Mouse (Mus musculus) hindbrain, embryonic 16.5 days (tissue): ENCODE results near the gene Pds5a. TPM values are rescaled to one million over a fixed set of nuclear protein-coding genes. Genes with fewer than 3 reads are reported as not detected.
"Not testable (repeated sequence)": the region's sequence is repeated elsewhere in the genome, so short reads cannot be mapped to it uniquely, and the experiment has no call there.

Experiments
- ATAC-seq: fragments of 200-750 bp; cut with Nextera tagmentation; 2 replicates; pipeline ENCODE4 v1.8.0; 2017; ENCODE audit warnings: moderate TSS enrichment, moderate library complexity
- H3K27ac ChIP-seq: fragments of 300-500 bp; sonication (generic); 2 replicates; pipeline ENCODE4 v1.5.1; 2014; ENCODE audit warnings: low read depth, mild to moderate bottlenecking, control low read depth, low read length, moderate library complexity
- H3K27me3 ChIP-seq: fragments of 300-500 bp; sonication (generic); replicated peaks from 2 replicates; pipeline ENCODE4 v1.6.1; 2014; ENCODE audit warnings: low read length; ENCODE audit not compliant: control insufficient read depth, insufficient read depth
- H3K36me3 ChIP-seq: fragments of 300-500 bp; sonication (generic); 2 replicates; pipeline ENCODE4 v1.6.1; 2014; ENCODE audit warnings: mild to moderate bottlenecking, low read length, moderate library complexity, mixed read lengths; ENCODE audit not compliant: control insufficient read depth, insufficient read depth
- H3K4me1 ChIP-seq: fragments of 300-500 bp; sonication (generic); 2 replicates; pipeline ENCODE4 v1.6.1; 2014; ENCODE audit warnings: low read depth, low read length; ENCODE audit not compliant: control insufficient read depth, insufficient read depth
- H3K4me2 ChIP-seq: fragments of 300-500 bp; sonication (generic); 2 replicates; pipeline ENCODE4 v1.6.1; 2014; ENCODE audit warnings: mild to moderate bottlenecking, low read length, control low read depth, moderate library complexity
- H3K4me3 ChIP-seq: fragments of 300-500 bp; sonication (generic); 2 replicates; pipeline ENCODE4 v1.5.1; 2014; ENCODE audit warnings: mild to moderate bottlenecking, low read length, control low read depth, moderate library complexity
- H3K9ac ChIP-seq: fragments of 300-500 bp; sonication (generic); 2 replicates; pipeline ENCODE4 v1.6.1; 2014; ENCODE audit warnings: low read depth, mild to moderate bottlenecking, control low read depth, low read length, moderate library complexity
- H3K9me3 ChIP-seq: fragments of 300-500 bp; sonication (generic); 2 replicates; pipeline ENCODE4 v1.6.1; 2014; ENCODE audit warnings: mild to moderate bottlenecking, low read length, moderate library complexity; ENCODE audit not compliant: control insufficient read depth
- WGBS: fragments of 180-500 bp; shearing (Covaris S2); extraction: QIAGEN DNeasy Blood & Tissue Kit; methylation state at CpG from one replicate; pipeline ENCODE4 v1.1.7; 2014; 5-methylcytosine and 5-hydroxymethylcytosine counted together
- polyA plus RNA-seq: library from polyadenylated mRNA; unstranded; fragments of >200 nt; fragmentation: Nextera tagmentation; extraction: Ambion mirVana; gene quantifications from 2 replicates; pipeline ENCODE4 v1.2.1, GENCODE M21; 2015

The Pds5a gene
- polyA plus RNA-seq, 1 experiment from 2014 or later = 27.7 TPM

DNA sequence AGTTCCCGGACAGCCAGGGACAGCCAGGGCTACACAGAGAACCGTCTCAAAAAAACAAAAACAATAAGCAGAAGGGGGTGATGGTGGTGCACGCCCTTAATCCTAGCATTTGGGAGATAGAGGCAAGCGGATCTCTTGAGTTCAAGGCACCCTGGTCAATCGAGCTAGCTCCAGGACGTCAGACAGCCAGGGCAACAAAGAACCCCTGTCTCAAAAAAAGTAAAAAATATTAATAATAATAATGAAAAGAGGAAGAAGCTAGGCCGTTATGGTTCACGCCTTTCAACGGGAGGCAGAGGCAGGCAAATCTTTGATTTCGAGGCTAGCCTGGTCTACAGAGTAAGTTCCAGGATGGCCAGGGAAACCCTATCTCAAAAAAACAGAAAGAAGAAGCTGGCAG lies 1.1 kb upstream of the Pds5a start:
- no peaks in the 10 kb centered on the region for H3K27me3 ChIP-seq
- peaks cover 17% of the 10 kb centered on the region for H3K4me1 ChIP-seq
- 66% methylated on average over 10 of the region's 10 CpGs for WGBS
- no peak overlapping the region for H3K27ac ChIP-seq
- no peak for ATAC-seq
- H3K36me3 ChIP-seq = no peaks in the 10 kb centered on the region
- no peak overlapping the region for H3K4me3 ChIP-seq
- H3K4me2 ChIP-seq = peak overlapping the region; percentile 58
- H3K9me3 ChIP-seq = no peaks in the 10 kb centered on the region
- no peak overlapping the region for H3K9ac ChIP-seq

DNA sequence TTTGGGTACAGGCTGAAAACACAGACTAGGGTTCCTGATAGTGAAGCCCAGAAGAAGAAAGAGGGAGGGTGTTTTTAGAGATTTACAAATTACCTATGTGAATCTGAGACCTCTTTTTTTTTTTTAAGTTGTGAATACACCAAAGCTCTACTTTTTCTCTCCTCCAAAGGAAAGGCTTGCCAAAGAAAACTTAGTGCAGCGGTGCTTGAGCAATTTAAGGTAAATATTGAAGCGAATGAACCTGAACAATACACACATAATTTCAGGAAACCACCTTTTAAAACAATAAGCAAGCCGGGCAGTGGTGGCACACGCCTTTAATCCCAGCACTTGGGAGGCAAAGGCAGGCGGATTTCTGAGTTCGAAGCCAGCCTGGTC lies 675 bp upstream of the Pds5a start:
- no peaks in the 10 kb centered on the region for H3K27me3 ChIP-seq
- peak overlapping the region; percentile 84 for H3K4me3 ChIP-seq
- H3K4me1 ChIP-seq = peaks cover 17% of the 10 kb centered on the region
- WGBS = 18% methylated on average over 6 of the region's 6 CpGs
- H3K4me2 ChIP-seq = peak overlapping the region; percentile 58
- no peak for ATAC-seq
- H3K9me3 ChIP-seq = no peaks in the 10 kb centered on the region
- H3K36me3 ChIP-seq = no peaks in the 10 kb centered on the region
- peak overlapping the region; percentile 93 for H3K9ac ChIP-seq
- peak overlapping the region; percentile 96 for H3K27ac ChIP-seq

DNA sequence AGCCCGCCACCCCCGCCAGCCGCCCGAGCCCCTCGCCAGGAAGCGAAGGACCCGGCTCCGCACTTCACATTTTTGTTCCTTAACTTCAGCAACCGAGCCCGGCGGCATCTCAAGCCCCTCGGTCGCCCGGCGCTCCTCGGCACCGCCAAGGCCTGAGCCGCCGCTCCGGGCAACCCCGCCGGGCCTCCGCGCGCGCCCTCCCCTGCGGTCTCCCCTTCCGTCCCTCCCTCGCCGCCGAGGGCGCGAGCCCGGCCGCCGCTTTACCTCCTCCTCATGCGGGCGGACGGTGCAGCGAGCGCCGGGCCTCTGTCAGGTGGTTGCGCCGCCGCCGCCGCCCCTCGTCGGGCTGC lies 612 bp downstream of the Pds5a start:
- peak overlapping the region; percentile 74 for H3K4me2 ChIP-seq
- peaks cover 17% of the 10 kb centered on the region for H3K4me1 ChIP-seq
- H3K27me3 ChIP-seq = no peaks in the 10 kb centered on the region
- peak overlapping the region; percentile 84 for H3K4me3 ChIP-seq
- H3K27ac ChIP-seq = peak overlapping the region; percentile 96
- no peaks in the 10 kb centered on the region for H3K9me3 ChIP-seq
- ATAC-seq = no peak; the same call in 1 of the 2 replicates
- peak overlapping the region; percentile 93 for H3K9ac ChIP-seq
- 0% methylated on average over 21 of the region's 49 CpGs for WGBS
- H3K36me3 ChIP-seq = no peaks in the 10 kb centered on the region

DNA sequence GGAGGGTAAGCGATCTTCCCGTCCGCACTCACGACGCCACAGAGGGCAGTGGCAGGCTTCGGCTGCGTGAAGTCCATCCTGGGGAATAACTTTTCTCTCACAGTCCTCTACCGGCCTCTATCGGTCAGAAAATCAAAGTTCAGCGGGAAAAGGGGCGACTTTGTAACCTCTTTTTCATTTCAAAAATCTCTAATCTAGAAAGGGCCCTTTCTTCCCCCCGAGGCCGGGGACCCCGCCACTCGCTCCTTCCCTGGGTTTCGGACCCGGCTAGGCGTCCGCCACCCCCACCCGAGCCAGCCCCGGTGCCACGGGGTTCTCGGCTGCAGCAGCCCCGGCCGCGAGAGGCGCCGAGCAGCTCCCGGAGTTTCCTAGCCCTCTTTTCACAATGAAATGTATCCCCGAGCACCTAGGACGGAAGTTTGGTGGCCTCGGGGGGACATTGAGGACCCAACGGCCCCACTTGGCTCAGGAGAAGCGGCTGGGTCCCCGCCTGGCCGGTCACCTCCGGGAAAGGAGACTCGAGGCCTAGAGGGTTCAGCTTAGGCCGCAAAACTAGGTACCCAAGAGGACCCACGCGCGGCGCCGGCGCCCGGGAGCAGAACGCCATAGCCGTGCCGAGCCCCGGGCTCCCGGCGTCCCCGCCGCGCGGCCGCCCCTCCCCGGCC lies 1.1 kb downstream of the Pds5a start:
- WGBS = under 1% methylated on average over 42 of the region's 58 CpGs
- peak; percentile 35 for ATAC-seq
- H3K27me3 ChIP-seq = no peaks in the 10 kb centered on the region

DNA sequence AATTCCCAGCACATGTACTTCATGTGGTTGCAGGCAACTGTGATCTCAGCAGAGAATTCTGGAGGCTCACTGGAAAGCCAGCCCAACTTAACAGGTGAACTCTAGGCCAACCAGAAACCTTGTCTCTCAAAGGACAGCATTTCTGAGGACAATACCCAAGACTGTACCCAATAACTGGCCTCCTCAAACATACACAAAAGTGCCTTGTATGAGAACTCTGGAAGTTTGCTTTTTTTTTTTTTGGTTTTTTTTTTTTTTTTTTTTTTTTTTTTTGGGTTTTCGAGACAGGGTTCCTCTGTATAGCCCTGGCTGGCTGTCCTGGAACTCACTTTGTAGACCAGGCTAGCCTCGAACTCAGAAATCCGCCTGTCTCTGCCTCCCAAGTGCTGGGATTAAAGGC lies 4.0 kb downstream of the Pds5a start:
- WGBS = 91% methylated on average over 2 of the region's 3 CpGs
- peaks cover 17% of the 10 kb centered on the region for H3K4me1 ChIP-seq
- H3K9me3 ChIP-seq, H3K4me3 ChIP-seq, ATAC-seq, H3K27ac ChIP-seq, H3K9ac ChIP-seq, H3K4me2 ChIP-seq, H3K27me3 ChIP-seq, H3K36me3 ChIP-seq: not testable (repeated sequence)

More for the DNA sequence above, 1.1 kb downstream of the Pds5a start:
- Histone ChIP-seq H3K4me1 (peaks cover 17% of the 10 kb centered on the region), H3K4me3 (peak overlapping the region; percentile 84), H3K27ac (peak overlapping the region; percentile 96), H3K9ac (peak overlapping the region; percentile 93), H3K9me3 (no peaks in the 10 kb centered on the region), H3K36me3 (no peaks in the 10 kb centered on the region), H3K4me2 (peak overlapping the region; percentile 74)

DNA sequence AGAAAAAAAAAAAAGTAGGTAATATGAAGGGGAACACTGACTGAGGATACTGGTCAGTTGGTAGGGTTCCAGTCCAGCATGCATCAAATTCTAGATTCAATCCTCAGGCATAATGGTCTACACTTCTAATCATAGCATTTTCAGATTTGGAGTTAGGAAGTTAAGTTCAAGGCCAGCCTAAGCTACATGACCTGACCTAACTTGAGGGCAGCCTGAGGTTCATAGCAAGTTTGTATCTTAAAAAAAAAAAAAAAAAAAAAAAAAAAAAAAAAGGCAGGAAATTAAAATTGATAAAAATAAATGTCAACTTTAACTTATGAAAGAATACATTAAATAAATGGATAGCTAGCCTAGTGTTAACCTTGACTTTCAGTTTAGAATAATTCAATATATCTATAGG lies 5.1 kb downstream of the Pds5a start:
- no peak overlapping the region for H3K4me2 ChIP-seq
- no peak overlapping the region for H3K9ac ChIP-seq
- H3K4me3 ChIP-seq = no peak overlapping the region
- H3K27me3 ChIP-seq = no peaks in the 10 kb centered on the region
- no peaks in the 10 kb centered on the region for H3K9me3 ChIP-seq
- no peaks in the 10 kb centered on the region for H3K36me3 ChIP-seq
- H3K4me1 ChIP-seq = peaks cover 15% of the 10 kb centered on the region
- no peak for ATAC-seq
- H3K27ac ChIP-seq = no peak overlapping the region

DNA sequence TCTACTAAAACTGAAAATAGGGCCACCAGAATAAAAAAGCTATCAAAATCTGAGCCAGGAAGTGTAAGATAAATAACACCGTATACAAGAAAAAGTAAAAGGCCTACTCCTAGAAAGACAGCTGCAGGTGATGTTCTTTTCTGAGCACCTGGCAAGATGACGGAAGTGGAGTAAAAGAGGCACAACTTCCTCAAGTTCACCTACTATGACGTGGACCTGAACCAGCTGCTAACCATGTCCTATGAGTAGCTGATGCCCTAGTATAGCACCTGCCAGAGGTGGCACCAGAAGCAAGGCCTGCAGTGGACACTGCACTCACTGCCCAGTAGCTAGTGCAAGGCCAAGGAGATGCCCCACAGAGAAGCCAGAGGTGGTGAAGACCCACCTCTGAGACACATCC lies 9.3 kb downstream of the Pds5a start:
- Histone ChIP-seq H3K4me3 (no peak overlapping the region), H3K4me2 (no peak overlapping the region), H3K9me3 (no peaks in the 10 kb centered on the region), H3K27ac (no peak overlapping the region), H3K27me3 (no peaks in the 10 kb centered on the region), H3K4me1 (no peaks in the 10 kb centered on the region), H3K9ac (no peak overlapping the region), H3K36me3 (no peaks in the 10 kb centered on the region)
- WGBS = 89% methylated on average over 3 of the region's 3 CpGs
- ATAC-seq = no peak

DNA sequence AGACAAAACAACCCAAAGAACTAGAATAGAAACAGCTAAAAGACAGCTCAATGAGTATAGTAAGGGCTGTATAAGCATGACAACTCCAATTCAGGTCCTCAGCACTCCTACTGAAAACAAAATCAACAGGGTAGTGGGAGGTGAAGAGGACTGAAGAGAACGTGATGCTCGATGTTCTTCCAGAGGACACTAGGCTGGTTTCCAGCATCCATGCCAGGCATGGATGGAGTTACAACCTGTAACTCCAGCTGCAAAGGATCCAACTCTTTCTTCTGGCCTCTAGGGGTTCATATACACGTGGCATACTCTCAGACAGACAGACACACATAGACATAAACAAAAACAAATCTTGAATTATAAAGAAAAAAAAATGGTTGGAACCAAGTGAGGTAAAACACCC lies 11.3 kb downstream of the Pds5a start:
- Histone ChIP-seq H3K9me3 (no peaks in the 10 kb centered on the region), H3K9ac (no peak overlapping the region), H3K4me3 (no peak overlapping the region), H3K4me1 (no peaks in the 10 kb centered on the region), H3K36me3 (no peaks in the 10 kb centered on the region), H3K27me3 (no peaks in the 10 kb centered on the region), H3K4me2 (no peak overlapping the region), H3K27ac (no peak overlapping the region)
- no peak for ATAC-seq
- 66% methylated on average over 3 of the region's 3 CpGs for whole genome bisulfite sequencing

DNA sequence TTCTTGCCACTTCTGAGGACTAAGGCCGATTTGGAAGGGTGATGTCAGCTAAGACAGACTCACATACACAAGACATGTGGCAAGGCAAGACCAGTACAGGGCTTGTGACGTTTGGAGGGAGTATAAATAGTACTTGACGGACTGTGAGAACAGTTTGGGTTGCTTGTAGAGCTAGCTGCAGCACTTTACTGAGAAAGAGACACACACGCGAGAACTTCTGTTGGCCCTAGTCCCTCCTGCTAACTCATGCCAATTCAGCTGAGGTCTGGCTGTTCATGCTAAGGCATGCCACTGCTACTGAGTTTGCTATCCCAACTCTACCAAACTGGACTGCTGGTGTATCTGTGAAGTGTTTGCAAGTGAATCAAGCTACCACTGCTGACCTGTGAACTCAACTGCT lies 19.2 kb downstream of the Pds5a start:
- 89% methylated on average over 5 of the region's 5 CpGs for WGBS
- H3K27me3 ChIP-seq = no peaks in the 10 kb centered on the region
- no peak overlapping the region for H3K9ac ChIP-seq
- no peak overlapping the region for H3K4me2 ChIP-seq
- ATAC-seq = no peak
- H3K27ac ChIP-seq = no peak overlapping the region
- 0 out of 2 replicates have a peak, but pooled peaks cover 3% of the 10 kb centered on the region for H3K9me3 ChIP-seq
- no peaks in the 10 kb centered on the region for H3K4me1 ChIP-seq
- no peaks in the 10 kb centered on the region for H3K36me3 ChIP-seq
- H3K4me3 ChIP-seq = no peak overlapping the region

DNA sequence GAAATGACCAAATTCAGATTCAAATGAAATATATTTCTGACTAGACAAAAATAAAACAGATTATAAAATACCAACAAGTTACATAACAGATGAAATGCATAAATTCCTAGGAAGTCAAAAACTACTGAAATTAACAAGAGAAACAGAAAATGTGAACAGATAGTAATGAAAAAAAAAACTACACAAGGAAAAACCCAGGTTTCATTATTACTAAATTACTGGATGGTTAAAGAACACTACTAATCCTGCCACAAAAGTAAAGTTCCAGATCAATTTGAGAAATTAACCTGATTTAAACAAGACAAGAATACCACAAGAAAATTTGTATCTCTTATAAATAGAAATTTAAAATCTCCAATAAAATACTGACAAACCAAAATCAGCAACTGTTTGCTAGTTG lies 25.9 kb downstream of the Pds5a start:
- Histone ChIP-seq H3K9me3 (peaks cover 5% of the 10 kb centered on the region; the same call in 1 of the 2 replicates), H3K4me2 (no peak overlapping the region), H3K4me1 (no peaks in the 10 kb centered on the region), H3K9ac (no peak overlapping the region), H3K4me3 (no peak overlapping the region), H3K27ac (no peak overlapping the region), H3K36me3 (no peaks in the 10 kb centered on the region), H3K27me3 (no peaks in the 10 kb centered on the region)
- no peak for ATAC-seq
